Mouse (Mus musculus) thymus, adult 2 months (tissue): ENCODE results near the gene Castor1. TPM values are rescaled to one million over a fixed set of nuclear protein-coding genes. Genes with fewer than 3 reads are reported as not detected.

Source experiments
- DNase-seq: peaks from one replicate; pipeline ENCODE4 v3.0.0; 2021
- H3K27ac ChIP-seq: fragments of 200-500 bp; 2 replicates; pipeline ENCODE4 v1.5.1; 2012; ENCODE audit warnings: low read length, control low read depth; ENCODE audit not compliant: control insufficient read depth, insufficient read depth
- H3K27me3 ChIP-seq: fragments of 200-500 bp; 2 replicates; pipeline ENCODE4 v1.6.1; 2012; ENCODE audit warnings: mild to moderate bottlenecking, low read length, moderate library complexity, mixed read lengths; ENCODE audit not compliant: control insufficient read depth, insufficient read depth
- H3K36me3 ChIP-seq: fragments of 200-500 bp; 2 replicates; pipeline ENCODE4 v1.6.1; 2012; ENCODE audit warnings: mild to moderate bottlenecking, low read length, moderate library complexity; ENCODE audit not compliant: control insufficient read depth, insufficient read depth
- H3K4me1 ChIP-seq: fragments of 200-500 bp; replicated peaks from 2 replicates; pipeline ENCODE4 v1.6.1; 2012; ENCODE audit warnings: low read length; ENCODE audit not compliant: control insufficient read depth, insufficient read depth
- H3K4me3 ChIP-seq: fragments of 200-500 bp; 2 replicates; pipeline ENCODE4 v1.5.1; 2012; ENCODE audit warnings: mild to moderate bottlenecking, low read length, control low read depth, moderate library complexity; ENCODE audit not compliant: control insufficient read depth, insufficient read depth
- CTCF ChIP-seq: fragments of 200-500 bp; IDR thresholded peaks from 2 replicates; pipeline ENCODE4 v1.5.1; 2012; ENCODE audit warnings: mild to moderate bottlenecking, control low read depth, low read length, moderate library complexity, borderline replicate concordance; ENCODE audit not compliant: control insufficient read depth, poor library complexity, insufficient read depth; ENCODE audit errors: extremely low read depth
- POLR2A ChIP-seq: fragments of 200-500 bp; IDR thresholded peaks from 2 replicates; pipeline ENCODE4 v1.6.1; 2012; ENCODE audit warnings: mild to moderate bottlenecking, low read length, control low read depth, moderate library complexity; ENCODE audit not compliant: control insufficient read depth, poor library complexity, insufficient read depth; ENCODE audit errors: extremely low read depth
- WGBS: fragments of 180-500 bp; shearing (Covaris S2); methylation state at CpG from one replicate; pipeline ENCODE4 v1.1.7; 2018; 5-methylcytosine and 5-hydroxymethylcytosine counted together
- polyA plus RNA-seq: library from polyadenylated mRNA; depleted of rRNA; stranded (reverse); fragments of >200 nt; gene quantifications from 2 replicates; pipeline ENCODE4 v1.2.3, GENCODE M21; 2012

The Castor1 gene
- polyA plus RNA-seq, 1 experiment, result 34.5 TPM

DNA sequence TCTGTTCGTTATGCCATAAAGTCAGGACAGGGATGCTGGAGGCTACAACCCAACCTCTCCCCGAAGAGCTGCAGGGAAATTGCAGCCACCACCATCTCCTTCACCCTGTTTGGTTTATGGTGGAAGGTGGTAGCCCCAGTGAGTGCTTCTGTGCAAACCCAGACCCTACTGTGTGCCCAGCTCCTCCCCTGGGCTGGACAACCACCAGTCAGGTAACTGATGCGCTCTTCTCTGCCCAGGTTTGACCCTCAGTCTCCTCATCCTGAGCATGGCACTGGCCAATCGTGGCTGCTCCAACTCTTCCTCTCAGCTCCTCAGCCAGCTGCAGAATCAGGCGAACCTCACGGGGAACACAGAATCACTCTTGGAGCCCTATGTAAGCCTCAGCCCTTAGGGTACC is 20.1 kb downstream of the Castor1 start:
- DNase-seq, result no peak
- peaks cover 28% of the 10 kb centered on the region for H3K4me1 ChIP-seq

DNA sequence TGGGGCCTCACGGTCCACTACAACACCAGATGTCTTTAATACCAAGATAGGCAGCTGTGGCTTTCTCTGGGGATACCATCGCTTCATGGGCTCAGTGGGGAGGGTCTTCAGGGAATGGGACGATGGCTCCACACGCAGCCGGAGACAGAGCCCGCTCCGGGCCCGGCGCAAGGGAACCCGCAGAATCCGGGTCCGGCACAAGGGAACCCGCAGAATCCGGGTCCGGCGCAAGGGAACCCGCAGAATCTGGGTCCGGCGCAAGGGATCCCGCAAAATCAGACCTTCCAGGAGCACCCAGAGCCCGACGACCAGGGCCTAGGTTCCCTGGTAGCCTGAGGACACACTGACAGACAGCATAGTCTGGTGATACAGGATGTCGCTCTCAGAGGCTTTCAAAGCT is 21.7 kb downstream of the Castor1 start:
- DNase-seq, result no peak
- Histone ChIP-seq H3K27ac (no peak overlapping the region), H3K4me1 (peaks cover 28% of the 10 kb centered on the region), H3K27me3 (no peaks in the 10 kb centered on the region), H3K36me3 (peaks cover 4% of the 10 kb centered on the region; the same call in 1 of the 2 replicates), H3K4me3 (no peak overlapping the region)
- TF ChIP-seq POLR2A (no peak), CTCF (no peak)
- WGBS, result 98% methylated on average over 23 of the region's 23 CpGs

More for the DNA sequence above, 20.1 kb downstream of the Castor1 start:
- Histone ChIP-seq H3K36me3 (peaks cover 4% of the 10 kb centered on the region; the same call in 1 of the 2 replicates), H3K4me3 (no peak overlapping the region), H3K27me3 (no peaks in the 10 kb centered on the region), H3K27ac (no peak overlapping the region)
- 78% methylated on average over 6 of the region's 6 CpGs for WGBS
- TF ChIP-seq CTCF (0 out of 2 replicates have a peak, but pooled peaks have one; percentile 3), POLR2A (no peak)

DNA sequence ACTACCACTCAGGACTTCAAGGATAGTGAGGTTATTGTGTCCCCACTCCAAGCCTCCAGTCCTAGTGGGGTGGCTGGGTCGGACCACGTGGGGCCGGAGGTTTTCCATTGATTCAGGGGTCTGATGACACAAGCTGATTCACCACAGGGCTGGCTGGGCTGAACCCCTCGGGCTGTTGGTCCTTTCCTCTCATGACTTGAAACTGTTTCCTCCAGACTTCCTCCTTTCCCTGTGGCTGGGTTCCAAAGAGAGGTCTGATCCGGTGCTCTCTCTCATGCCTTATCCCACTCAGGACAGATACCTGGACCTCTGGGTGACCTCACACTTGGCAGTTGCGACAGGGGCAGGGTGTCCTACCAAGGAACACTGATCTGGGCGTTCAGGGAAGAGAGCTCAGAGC is 22.1 kb downstream of the Castor1 start:
- 68% methylated on average over 7 of the region's 7 CpGs for WGBS
- no peak for TF ChIP-seq POLR2A
- TF ChIP-seq CTCF, result no peak
- no peak overlapping the region for H3K27ac ChIP-seq
- H3K36me3 ChIP-seq, result peaks cover 4% of the 10 kb centered on the region; the same call in 1 of the 2 replicates
- H3K4me1 ChIP-seq, result peaks cover 28% of the 10 kb centered on the region
- no peaks in the 10 kb centered on the region for H3K27me3 ChIP-seq
- no peak for DNase-seq
- no peak overlapping the region for H3K4me3 ChIP-seq

DNA sequence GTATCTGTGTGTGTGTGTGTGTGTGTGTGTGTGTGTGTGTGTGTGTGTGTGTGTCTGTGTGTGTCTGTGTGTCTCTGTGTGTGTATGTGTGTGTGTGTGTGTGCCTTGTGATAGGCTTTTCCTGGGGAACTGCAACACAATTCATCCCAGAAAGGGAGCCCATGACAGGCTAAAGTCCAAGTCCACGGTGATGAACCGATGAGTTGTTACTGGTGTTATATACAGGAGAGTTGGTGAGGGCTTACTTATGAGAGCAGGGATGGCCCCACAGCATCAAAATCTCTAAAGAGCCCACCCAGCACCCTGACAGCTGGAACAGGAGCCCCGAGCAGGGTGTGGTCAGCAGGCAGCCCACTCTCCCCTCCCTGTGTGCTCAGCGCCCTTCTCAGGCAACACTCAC is 23.2 kb downstream of the Castor1 start:
- 90% methylated on average over 4 of the region's 4 CpGs for WGBS
- DNase-seq, result no peak
- Histone ChIP-seq H3K27me3 (no peaks in the 10 kb centered on the region), H3K4me3 (no peak overlapping the region), H3K27ac (no peak overlapping the region), H3K36me3 (peaks cover 4% of the 10 kb centered on the region; the same call in 1 of the 2 replicates), H3K4me1 (peaks cover 20% of the 10 kb centered on the region)
- no peak for TF ChIP-seq CTCF
- no peak for TF ChIP-seq POLR2A

DNA sequence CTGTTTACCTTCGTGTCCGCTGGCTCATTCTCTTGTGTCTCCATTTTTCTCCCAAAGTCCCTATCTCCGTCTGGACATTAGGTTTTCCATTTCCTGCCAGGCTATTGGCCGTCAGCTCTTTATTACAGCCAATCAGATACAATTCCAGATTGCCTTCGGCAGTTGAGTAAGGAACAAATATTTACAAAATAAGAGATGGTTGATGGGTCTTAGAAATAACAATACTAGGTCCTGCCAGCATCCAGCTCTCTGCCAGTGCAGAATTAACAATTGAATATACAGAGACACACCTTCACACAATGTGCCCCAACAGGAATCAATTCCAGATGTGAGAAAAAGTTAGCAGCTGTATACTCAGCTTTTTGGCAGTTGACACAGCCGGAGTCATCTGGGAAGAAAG is 28.1 kb downstream of the Castor1 start:
- Histone ChIP-seq H3K4me3 (no peak overlapping the region), H3K27ac (peak overlapping the region; percentile 81), H3K4me1 (peaks cover 23% of the 10 kb centered on the region), H3K27me3 (no peaks in the 10 kb centered on the region), H3K36me3 (no peaks in the 10 kb centered on the region)
- DNase-seq, result no peak
- WGBS, result 91% methylated on average over 6 of the region's 6 CpGs
- no peak for TF ChIP-seq CTCF
- no peak for TF ChIP-seq POLR2A

DNA sequence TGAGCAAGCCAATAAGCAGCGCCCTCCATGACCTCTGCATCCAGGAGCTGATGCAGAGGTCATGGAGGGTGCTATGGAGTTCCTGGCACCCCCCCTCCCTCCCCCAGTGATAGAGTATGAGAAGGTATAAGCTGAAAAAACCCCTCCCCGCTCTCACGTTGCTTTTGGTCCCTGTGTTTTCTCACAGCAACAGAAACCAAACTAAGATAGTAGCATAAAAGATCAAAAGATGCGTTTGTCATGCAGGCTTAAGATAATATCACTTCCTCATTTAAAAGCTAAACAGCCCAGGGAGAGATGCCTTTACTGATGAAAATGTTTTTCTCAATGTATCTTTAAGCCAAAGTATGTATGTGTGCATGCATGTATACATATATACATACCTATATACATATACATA is 28.6 kb downstream of the Castor1 start:
- Histone ChIP-seq H3K27me3 (no peaks in the 10 kb centered on the region), H3K4me3 (no peak overlapping the region), H3K27ac (peak overlapping the region; percentile 81), H3K36me3 (no peaks in the 10 kb centered on the region), H3K4me1 (peaks cover 28% of the 10 kb centered on the region)
- WGBS, result 25% methylated on average over 4 of the region's 4 CpGs
- DNase-seq, result no peak
- TF ChIP-seq CTCF (no peak), POLR2A (no peak)
